Mouse (Mus musculus) Muller cell, postnatal 12 days (primary cell): ENCODE measurements around the gene Ism2.
"Not testable (repeated sequence)": the region's sequence is repeated elsewhere in the genome, so short reads cannot be mapped to it uniquely, and the experiment has no call there.

Experiments
- DNase-seq: peaks from one replicate; pipeline ENCODE4 v3.0.0-alpha.2; 2015; ENCODE audit errors: inconsistent ontology term

Ism2 gene

DNA sequence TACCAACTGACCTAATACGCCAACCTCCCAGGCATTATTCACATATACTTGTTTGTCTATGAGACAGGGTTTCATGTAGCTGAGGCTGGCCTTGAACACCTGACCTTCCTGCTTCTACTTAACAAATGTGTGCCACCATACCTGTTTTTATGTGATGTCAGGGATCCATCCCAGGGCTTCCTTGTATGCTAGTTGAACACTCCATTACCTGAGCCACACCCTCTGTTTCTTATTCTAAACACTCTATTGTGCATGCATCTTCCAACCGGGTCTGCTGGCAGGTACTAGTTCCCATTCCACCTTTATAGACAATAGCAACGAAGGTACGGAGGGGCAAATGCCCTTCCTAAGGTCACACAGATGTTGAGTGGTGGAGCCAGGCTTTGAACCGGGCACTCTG is 10.4 kb downstream of the Ism2 start:
- DNase-seq: no peak

DNA sequence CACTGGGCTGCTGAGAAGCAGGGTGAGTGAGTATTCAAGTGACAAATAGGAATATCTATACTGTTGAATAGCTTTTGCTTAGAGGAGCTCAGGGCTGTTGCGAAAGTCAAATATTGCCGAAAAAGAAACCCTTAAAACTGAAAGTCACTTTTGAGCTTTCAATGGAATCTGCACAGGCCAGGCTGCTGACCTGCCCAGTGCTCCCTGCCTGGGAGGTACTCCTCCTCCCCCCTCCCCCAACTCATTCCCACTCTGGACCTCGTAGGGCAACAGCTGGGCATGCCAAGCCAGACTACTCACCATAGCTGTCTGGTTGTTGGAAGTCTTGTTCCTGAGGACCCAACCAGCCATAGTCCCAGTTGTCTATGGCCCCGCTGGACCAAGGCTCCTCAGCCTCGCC is 14.8 kb downstream of the Ism2 start:
- DNase-seq: no peak

- no peak for DNase-seq
Measured at GRCm38 (mm10) chr12:87284268-87284667, 15.2 kb downstream of the Ism2 start.

GRCm38 (mm10) chr12:87283706-87284105 is 15.8 kb downstream of the Ism2 start:
- DNase-seq: no peak

DNA sequence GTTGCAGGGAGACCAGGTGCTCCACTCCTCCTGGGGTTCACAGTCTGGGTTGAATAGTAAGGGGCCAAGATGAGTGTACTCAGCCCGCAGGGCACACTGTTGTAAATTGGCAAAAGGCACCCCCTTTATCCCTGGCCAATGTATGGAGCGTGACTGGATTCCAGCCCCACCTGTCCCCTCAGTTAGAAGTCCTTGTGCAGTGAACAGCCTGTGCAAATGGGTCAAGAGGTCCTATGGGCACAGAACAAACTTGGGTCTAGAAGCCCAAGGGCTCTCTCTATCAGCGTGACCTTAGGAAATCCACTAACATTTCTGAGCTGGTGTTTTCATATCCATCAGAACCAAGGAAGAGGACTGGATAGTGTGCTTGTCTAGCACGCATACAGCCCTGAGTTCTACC is 16.8 kb downstream of the Ism2 start:
- DNase-seq: no peak

DNA sequence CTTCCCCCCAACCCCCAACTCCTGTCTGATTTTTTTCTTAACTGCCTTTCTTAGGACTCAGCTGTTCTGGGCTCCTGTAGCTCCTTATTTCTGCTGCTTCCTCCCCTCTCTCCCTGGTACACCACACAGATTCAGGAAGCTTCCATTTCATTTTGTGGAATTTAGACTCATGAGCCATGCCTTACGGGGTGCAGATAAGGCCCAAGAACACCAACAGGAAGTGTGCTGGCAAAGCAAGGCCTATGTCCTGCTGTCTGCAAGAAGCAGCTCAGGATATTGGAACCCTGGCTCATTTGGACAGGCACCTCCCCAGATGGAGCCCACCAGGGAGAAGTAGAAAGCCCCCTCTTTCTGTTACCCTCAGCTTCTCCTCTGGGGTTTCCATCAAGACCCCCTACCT is 17.7 kb downstream of the Ism2 start:
- no peak for DNase-seq

- no peak for DNase-seq
Measured at GRCm38 (mm10) chr12:87279879-87280278, 19.6 kb downstream of the Ism2 start.

DNA sequence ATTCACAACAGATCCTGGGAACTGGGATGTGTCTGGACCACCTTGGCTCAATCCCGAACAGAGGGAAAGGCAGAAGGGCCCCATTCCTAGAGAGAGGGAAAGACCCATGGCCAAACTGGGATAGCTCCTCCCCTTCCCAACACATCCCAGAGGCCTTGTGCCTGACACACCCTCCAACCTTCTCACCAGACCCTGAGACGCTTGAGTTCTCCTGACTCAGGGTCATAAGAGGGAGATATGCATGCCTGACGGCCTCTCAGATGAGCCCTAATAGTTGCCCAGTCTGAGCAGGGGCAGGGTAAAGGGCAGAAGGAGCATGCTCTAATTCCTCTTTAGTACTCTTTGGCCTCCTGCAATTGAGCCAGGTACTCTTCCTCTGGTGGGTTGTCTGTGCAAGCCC is 20.2 kb downstream of the Ism2 start:
- no peak for DNase-seq

GRCm38 (mm10) chr12:87278118-87278730 is 21.3 kb downstream of the Ism2 start:
- no peak for DNase-seq

DNA sequence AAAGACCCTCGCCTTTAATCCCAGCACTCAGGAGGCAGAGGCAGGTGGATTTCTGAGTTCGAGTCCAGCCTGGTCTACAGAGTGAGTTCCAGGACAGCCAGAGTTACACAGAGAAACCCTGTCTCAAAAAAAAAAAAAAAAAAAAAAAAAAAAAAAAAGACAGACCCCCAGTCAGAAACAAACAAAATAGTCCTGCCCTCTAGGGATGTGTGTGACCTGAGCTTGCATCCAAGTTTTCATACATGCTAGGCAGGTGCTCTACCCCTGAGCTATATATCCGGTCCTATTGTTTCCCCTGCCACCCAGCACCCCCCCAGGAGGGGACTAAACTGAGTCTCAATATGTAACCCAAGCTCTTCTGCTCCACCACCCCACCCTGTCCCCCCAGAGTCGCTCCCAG is 22.3 kb downstream of the Ism2 start:
- DNase-seq: not testable (repeated sequence)

GRCm38 (mm10) chr12:87274853-87275831 is 24.4 kb downstream of the Ism2 start:
- DNase-seq: no peak

GRCm38 (mm10) chr12:87267682-87268081 is 31.8 kb downstream of the Ism2 start:
- peak; percentile 44 for DNase-seq

- no peak for DNase-seq
Measured at GRCm38 (mm10) chr12:87266827-87267603, 32.5 kb downstream of the Ism2 start.

DNA sequence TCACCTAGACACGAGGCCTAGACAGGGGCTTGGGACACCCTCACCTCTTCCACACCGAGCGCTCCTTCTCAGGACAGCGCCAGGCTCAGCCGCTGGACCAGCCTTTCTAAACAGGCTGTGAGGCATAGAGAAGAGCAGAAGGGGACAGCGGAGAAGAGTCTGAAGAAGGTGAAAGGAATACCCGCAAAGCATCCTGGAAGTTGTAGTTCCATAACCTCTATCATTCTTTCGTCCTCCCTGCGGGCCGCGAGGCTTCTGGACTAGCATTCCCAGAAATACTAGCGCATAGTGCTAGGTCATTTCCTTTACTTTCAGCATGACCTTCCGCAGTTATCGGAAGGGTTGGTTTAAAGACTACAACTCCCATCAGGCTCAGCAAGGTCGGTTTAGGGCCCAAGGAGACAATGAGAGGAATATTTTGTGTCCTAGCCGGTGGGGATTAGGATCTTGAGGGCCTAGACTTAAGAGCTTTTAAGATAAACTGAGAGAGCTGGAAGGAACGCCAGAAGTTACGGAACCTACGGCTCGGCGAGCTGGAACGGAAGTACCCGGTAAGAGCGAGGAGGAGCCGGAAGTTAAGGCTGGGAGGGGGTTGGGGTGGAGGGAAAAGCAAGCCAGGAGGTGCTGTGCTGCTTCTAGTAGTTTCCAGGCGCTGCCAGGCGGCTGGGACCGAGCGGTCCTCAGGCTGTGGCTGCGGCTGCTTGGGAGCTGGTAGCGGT is 33.2 kb downstream of the Ism2 start, which contains the start of the genes Vipas39 and Ahsa1:
Gene Vipas39, minus strand, starts transcription at position 149 of the 719 bp plus-strand sequence.
Gene Ahsa1, plus strand, starts transcription at position 372 of the 719 bp plus-strand sequence.
- DNase-seq: peak; percentile 96

- DNase-seq: no peak
Measured at GRCm38 (mm10) chr12:87265444-87265843, 34.1 kb downstream of the Ism2 start.

- DNase-seq: no peak
Measured at GRCm38 (mm10) chr12:87260562-87260961, 38.9 kb downstream of the Ism2 start.

GRCm38 (mm10) chr12:87256629-87257028 is 42.9 kb downstream of the Ism2 start:
- no peak for DNase-seq

DNA sequence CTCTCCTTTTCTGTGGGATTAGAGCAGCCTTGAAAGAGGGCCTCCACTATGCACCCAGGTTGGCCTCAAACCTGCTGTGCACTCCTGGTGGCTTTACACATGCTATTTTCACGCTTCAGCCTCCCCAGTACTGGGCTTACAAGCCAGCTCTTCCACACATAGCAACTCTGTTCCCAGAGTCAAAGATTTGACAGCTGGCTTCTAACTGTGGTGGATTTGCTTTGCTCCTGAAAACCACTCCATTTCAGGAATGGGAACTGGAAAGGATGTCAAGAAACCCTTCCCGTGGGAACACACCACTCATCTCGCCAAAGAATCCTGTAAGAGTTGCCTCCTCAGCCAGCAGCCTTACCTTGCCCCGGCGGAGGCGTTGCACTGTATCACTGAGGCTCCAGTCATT is 45.6 kb downstream of the Ism2 start:
- no peak for DNase-seq

DNA sequence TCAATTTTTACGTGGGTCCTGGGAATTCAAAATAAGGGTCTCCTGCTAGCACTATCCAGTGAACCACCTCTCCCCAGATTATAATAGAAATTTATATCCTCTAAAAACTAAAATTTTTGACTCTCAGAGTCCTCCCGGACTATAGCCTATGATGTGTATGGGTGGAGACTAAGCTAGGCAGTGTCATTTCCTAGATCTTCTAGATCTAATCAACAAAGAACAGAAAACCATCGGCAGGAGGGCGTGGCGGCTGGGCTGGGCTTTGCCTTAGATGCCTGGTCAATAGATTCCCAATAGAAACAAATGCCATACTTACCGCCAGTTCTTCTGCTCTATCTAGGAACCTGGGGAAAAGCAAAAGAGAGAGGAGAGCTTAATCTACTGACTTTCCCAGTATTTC is 49.3 kb downstream of the Ism2 start:
- DNase-seq: no peak

- no peak for DNase-seq
Measured at GRCm38 (mm10) chr12:87238632-87239031, 60.9 kb downstream of the Ism2 start, which contains the start of gene Noxred1. Gene Noxred1, minus strand, starts transcription at chr12:87238732.

- no peak for DNase-seq
Measured at GRCm38 (mm10) chr12:87236882-87237483, 62.5 kb downstream of the Ism2 start.
